Mouse (Mus musculus) heart, postnatal 25 days (tissue): Measurements from ENCODE around the gene Cdkn2d. TPM values are rescaled to one million over a fixed set of nuclear protein-coding genes. Genes with fewer than 3 reads are reported as not detected.
A peak's percentile ranks its signal among the peaks of the same experiment; 100 is the strongest.

ENCODE experiments used
- DNase-seq: peaks from one replicate; pipeline ENCODE4 v3.0.0; 2022; ENCODE audit warnings: low spot score
- intact Hi-C: fragments of 180-260 bp; cut with DNase I; formaldehyde crosslinking; loops from one replicate; pipeline ENCODE4 v1.15.1; 2025
- total RNA-seq, 2 experiments: library from RNA; stranded (reverse); gene quantifications; 2 replicates each; pipeline ENCODE4 v1.2.3; 2021

The Cdkn2d gene
- total RNA-seq, 2 experiments from 2014 or later, result 15.1 to 16.8 TPM

DNA sequence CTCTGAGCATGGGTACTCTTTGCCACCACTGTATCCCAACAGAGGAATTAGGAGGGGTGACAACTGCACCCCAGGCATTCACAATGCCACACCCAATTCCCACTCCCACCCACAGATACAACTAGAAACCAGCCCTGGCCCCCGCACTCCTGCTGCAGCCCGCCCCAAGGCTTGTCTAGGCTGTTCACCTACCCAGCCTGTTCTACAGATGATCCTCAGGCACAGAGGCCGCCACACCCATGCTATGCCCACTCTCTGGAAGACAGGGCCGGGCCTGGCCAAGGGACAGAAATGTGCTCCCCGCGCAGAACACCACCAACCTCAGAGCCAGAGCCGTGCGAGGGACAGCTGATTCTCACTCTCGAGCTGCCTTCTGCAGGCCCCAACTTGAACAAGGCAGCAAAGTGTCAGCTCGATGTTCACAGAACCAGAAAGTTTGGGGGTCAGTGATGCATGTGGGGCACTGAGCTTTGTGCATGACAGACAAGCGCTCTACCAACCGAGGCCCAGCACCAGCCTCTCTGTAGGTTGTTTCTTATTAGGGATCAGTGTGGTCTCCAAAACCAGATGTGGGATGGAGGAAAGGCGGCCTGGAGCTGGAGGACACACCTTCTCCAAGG is 40.0 kb downstream of the Cdkn2d start:
- intact Hi-C loops, result no loop called here
- no peak for DNase-seq

GRCm38 (mm10) chr9:21250509-21250908 is 40.7 kb downstream of the Cdkn2d start:
- intact Hi-C loops, result no loop called here
- DNase-seq, result no peak

GRCm38 (mm10) chr9:21249629-21250508 is 41.3 kb downstream of the Cdkn2d start:
- no peak for DNase-seq
- intact Hi-C loops, result no loop called here

DNA sequence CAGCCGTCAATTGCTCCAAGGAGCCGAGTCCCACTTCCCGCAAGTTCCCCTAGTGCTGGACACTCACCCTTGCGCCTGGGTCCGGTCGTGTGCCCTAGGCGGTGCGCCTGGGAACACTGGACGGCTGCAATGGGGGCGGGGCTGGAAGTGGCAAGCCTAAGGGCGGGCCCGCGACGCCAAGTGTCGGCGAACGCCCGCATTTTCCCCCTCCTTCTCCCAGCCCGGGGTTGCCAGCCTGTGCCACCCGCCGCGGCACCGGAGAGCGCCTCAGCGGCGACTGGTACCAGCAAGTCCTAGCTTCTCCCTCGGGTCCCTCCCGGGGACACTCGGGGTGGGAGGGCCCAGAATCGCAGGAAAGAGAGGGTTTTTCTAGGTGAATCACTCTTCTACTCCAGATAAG is 42.9 kb downstream of the Cdkn2d start, which contains the start of gene S1pr5:
Gene S1pr5, minus strand, starts transcription at position 118 of the 400 bp plus-strand sequence.
- DNase-seq, result no peak

GRCm38 (mm10) chr9:21246342-21246741 is 44.9 kb downstream of the Cdkn2d start:
- DNase-seq, result no peak
- intact Hi-C loops, result no loop called here

More for the DNA sequence above, 42.9 kb downstream of the Cdkn2d start, which contains the start of gene S1pr5:
- intact Hi-C loops, result no loop called here

- no peak for DNase-seq
- intact Hi-C loops, result no loop called here
Observed at GRCm38 (mm10) chr9:21245113-21245487, 46.1 kb downstream of the Cdkn2d start.

GRCm38 (mm10) chr9:21244428-21245112 is 46.6 kb downstream of the Cdkn2d start:
- DNase-seq, result no peak
- intact Hi-C loops, result loop anchor here (5.0 kb wide), 2 partner anchors 48 to 118 kb away; partner anchors contain the start of gene Cdkn2d

DNA sequence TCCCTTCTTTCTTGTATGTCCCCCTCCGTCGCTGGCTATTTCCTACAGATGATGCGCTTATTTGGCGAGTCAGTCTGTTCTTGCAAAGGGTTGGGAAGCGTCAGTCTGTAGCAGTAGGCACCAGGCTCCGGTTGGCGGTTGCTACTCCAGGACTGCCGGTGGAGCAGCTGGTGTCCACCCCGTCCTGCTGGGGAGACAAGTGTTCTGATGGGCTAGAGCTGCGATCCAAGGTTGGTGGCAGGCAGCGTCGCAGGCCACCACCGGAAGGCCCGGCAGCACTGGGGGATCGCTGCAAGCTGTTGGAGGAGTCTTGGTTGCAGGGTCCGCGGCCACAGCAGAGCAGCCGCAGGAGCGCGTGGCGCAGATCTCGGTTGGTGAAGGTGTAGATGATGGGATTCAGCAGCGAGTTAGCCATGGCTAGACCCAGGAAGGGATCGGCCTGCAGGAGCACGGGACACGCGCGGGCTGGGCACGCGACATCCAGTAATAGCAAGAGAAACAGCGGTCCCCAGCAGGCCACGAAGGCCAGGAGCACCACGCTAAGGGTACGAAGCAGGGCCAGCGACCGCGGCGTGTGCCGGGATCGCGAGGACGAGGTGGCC is 47.3 kb downstream of the Cdkn2d start:
- DNase-seq, result no peak
- intact Hi-C loops, result loop anchor here (1.0 to 5.0 kb wide), 3 partner anchors 19 to 118 kb away; partner anchors contain the start of gene Cdkn2d

DNA sequence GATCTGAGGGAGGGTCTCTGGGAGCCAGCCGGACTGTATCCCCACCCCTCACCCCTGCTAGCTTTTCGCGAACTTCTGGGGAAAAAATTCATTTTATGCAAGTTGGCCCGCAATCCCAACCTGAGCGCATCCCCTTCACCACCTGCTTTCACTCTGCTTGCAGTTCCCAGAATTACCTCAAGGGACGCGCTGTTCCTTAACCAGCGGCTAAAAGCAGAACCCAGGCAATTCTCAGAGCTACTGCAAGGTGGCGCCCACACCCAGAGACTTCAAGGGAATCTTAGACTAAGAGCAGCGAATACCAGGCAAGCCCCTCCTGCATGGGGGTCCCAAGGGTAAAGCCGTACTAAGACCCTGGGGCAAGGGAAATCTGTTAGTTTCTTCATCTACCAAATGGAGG is 49.9 kb downstream of the Cdkn2d start:
- DNase-seq, result peak; percentile 50
- intact Hi-C loops, result loop anchor here (5.0 kb wide), 2 partner anchors 51 to 121 kb away; partner anchors contain the start of gene Cdkn2d

GRCm38 (mm10) chr9:21239465-21239848 is 51.8 kb downstream of the Cdkn2d start:
- no peak for DNase-seq
- intact Hi-C loops, result no loop called here

GRCm38 (mm10) chr9:21238733-21239464 is 52.3 kb downstream of the Cdkn2d start, which contains the start of gene Keap1:
Gene Keap1 (minus strand): TSS chr9:21239361.
- intact Hi-C loops, result no loop called here

More at GRCm38 (mm10) chr9:21238733-21239464, 52.3 kb downstream of the Cdkn2d start, which contains the start of gene Keap1:
- DNase-seq, result peak; percentile 78

Other genes starting within 250 kb of the Cdkn2d start
- gene Zglp1, start 224.3 kb downstream of the Cdkn2d start, total RNA-seq, result not detected
- under 1 TPM in 1 of 2 experiments, not detected in 1; 0.13 TPM for gene Gm49373, start 218.3 kb downstream of the Cdkn2d start, total RNA-seq
- gene Fdx1l, start 217.8 kb downstream of the Cdkn2d start, total RNA-seq, result 10 to 100 TPM; 33.6 to 36.5 TPM
- 1 to 10 TPM in 1 of 2 experiments, under 1 TPM in 1; 0.86 to 1.5 TPM for gene Gm38431, start 199.4 kb downstream of the Cdkn2d start, total RNA-seq
- 10 to 100 TPM; 25.8 to 27.9 TPM for gene Raver1, start 199.4 kb downstream of the Cdkn2d start, total RNA-seq
- 1 to 10 TPM; 8.5 to 8.6 TPM for gene Tyk2, start 160.2 kb downstream of the Cdkn2d start, total RNA-seq
- gene Cdc37, start 141.4 kb downstream of the Cdkn2d start, total RNA-seq, result 100 to 1,000 TPM; 158 to 160 TPM
- gene Pde4a, start 125.7 kb downstream of the Cdkn2d start, total RNA-seq, result 10 to 100 TPM; 47.1 to 51.6 TPM
- gene Keap1, start 52.0 kb downstream of the Cdkn2d start, total RNA-seq, result 10 to 100 TPM; 35.9 to 42.2 TPM
- gene S1pr5, start 43.0 kb downstream of the Cdkn2d start, total RNA-seq, result under 1 TPM; 0.70 to 0.78 TPM
- 10 to 100 TPM; 94.7 to 96.1 TPM for gene Atg4d, start 26.1 kb downstream of the Cdkn2d start, total RNA-seq
- 10 to 100 TPM; 15.9 to 17.4 TPM for gene Kri1, start 3.4 kb downstream of the Cdkn2d start, total RNA-seq
- gene Ap1m2, start 20.9 kb upstream of the Cdkn2d start, total RNA-seq, result not detected
- 100 to 1,000 TPM in 1 of 2 experiments, 10 to 100 TPM in 1; 99.2 to 113 TPM for gene Slc44a2, start 29.3 kb upstream of the Cdkn2d start, total RNA-seq
- 10 to 100 TPM; 25.9 to 29.6 TPM for gene Ilf3, start 76.5 kb upstream of the Cdkn2d start, total RNA-seq
- gene Qtrt1, start 120.4 kb upstream of the Cdkn2d start, total RNA-seq, result 10 to 100 TPM in 1 of 2 experiments, 1 to 10 TPM in 1; 7.1 to 10.0 TPM
- gene Dnm2, start 133.5 kb upstream of the Cdkn2d start, total RNA-seq, result 10 to 100 TPM; 66.2 to 74.4 TPM
- 10 to 100 TPM; 45.3 to 45.4 TPM for gene Tmed1, start 218.8 kb upstream of the Cdkn2d start, total RNA-seq
- gene AB124611, start 234.8 kb upstream of the Cdkn2d start, total RNA-seq, result 1 to 10 TPM; 1.5 TPM